Mouse (Mus musculus) lung, postnatal 0 days (tissue): Measurements from ENCODE around the gene Rab23. TPM values are rescaled to one million over a fixed set of nuclear protein-coding genes. Genes with fewer than 3 reads are reported as not detected.

Experiments
- ATAC-seq: fragments of 200-750 bp; cut with Nextera tagmentation; 2 replicates; pipeline ENCODE4 v1.8.0; 2017; ENCODE audit warnings: moderate library complexity
- DNase-seq: peaks from one replicate; pipeline ENCODE4 v3.0.0-alpha.2; 2016; ENCODE audit warnings: low spot score
- H3K27ac ChIP-seq: fragments of 300-500 bp; sonication (generic); 2 replicates; pipeline ENCODE4 v1.5.1; 2014; ENCODE audit warnings: antibody characterized with exemption, mild to moderate bottlenecking, low read length, mixed read lengths
- H3K27me3 ChIP-seq: fragments of 300-500 bp; sonication (generic); replicated peaks from 2 replicates; pipeline ENCODE4 v1.6.1; 2014; ENCODE audit warnings: low read length, mixed read lengths; ENCODE audit not compliant: insufficient read depth
- H3K36me3 ChIP-seq: fragments of 300-500 bp; sonication (generic); 2 replicates; pipeline ENCODE4 v1.6.1; 2014; ENCODE audit warnings: low read length, mixed read lengths; ENCODE audit not compliant: insufficient read depth
- H3K4me1 ChIP-seq: fragments of 300-500 bp; sonication (generic); 2 replicates; pipeline ENCODE4 v1.6.1; 2014; ENCODE audit warnings: antibody characterized with exemption, low read depth, low read length, mixed read lengths; ENCODE audit not compliant: insufficient read depth
- H3K4me2 ChIP-seq: fragments of 300-500 bp; sonication (generic); replicated peaks from 2 replicates; pipeline ENCODE4 v1.6.1; 2014; ENCODE audit warnings: low read depth, mild to moderate bottlenecking, low read length, moderate library complexity, mixed read lengths
- H3K4me3 ChIP-seq: fragments of 300-500 bp; sonication (generic); 2 replicates; pipeline ENCODE4 v1.5.1; 2014; ENCODE audit warnings: low read depth, low read length
- H3K9ac ChIP-seq: fragments of 300-500 bp; sonication (generic); replicated peaks from 2 replicates; pipeline ENCODE4 v1.6.1; 2014; ENCODE audit warnings: low read depth, mild to moderate bottlenecking
- H3K9me3 ChIP-seq: fragments of 300-500 bp; sonication (generic); 2 replicates; pipeline ENCODE4 v1.6.1; 2016; ENCODE audit warnings: low read length, mixed read lengths
- CTCF ChIP-seq: IDR thresholded peaks from 2 replicates; pipeline ENCODE4 v1.5.1; 2016; ENCODE audit warnings: antibody characterized with exemption, mild to moderate bottlenecking
- EP300 ChIP-seq: IDR thresholded peaks from 2 replicates; pipeline ENCODE4 v1.6.1; 2016; ENCODE audit warnings: antibody characterized with exemption, mild to moderate bottlenecking, control low read depth
- WGBS: fragments of 180-500 bp; shearing (Covaris S2); extraction: QIAGEN DNeasy Blood & Tissue Kit; methylation state at CpG from one replicate; pipeline ENCODE4 v1.1.7; 2014; 5-methylcytosine and 5-hydroxymethylcytosine counted together
- polyA plus RNA-seq: library from polyadenylated mRNA; unstranded; fragments of >200 nt; fragmentation: Nextera tagmentation; extraction: Ambion mirVana; gene quantifications from 2 replicates; pipeline ENCODE4 v1.2.1, GENCODE M21; 2015

The Rab23 gene
- polyA plus RNA-seq, 1 experiment from 2014 or later: 13.1 TPM

DNA sequence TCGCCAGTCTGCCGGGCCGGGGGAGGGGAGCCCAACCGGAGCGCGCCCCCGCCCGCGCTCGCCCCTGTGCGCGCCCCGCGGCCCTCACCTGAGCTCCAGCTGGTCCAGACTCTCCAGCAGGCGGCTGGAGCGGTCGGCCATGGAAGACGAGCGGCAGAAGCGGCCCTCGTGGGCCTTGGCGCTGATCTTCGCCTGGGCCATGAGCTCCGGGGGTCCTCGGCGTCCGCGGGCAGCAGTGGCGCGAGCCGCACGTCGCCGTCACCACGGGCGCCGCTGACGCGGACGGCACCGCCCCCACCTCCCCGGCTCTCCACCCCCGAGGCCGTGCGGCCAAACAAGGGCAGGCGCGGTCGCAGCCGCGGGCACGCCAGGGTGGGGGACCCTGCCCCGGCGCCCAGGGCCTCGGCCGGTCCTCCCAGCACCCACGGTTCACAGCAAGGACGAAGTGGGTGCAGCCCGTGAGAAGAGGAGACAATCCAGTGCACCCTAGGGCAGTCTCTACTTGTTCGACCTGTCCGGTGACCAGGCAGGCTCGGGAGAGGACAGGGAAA lies 37.9 kb downstream of the Rab23 start, which contains the start of gene Bag2:
TSS of gene Bag2 (minus strand) at position 305 of the 551 bp plus-strand sequence.
- peak within 1 kb of the TSS; percentile 71 for H3K4me3 ChIP-seq
- no peaks in the 10 kb centered on the region for H3K9me3 ChIP-seq
- H3K9ac ChIP-seq: peak within 1 kb of the TSS; percentile 68
- TF ChIP-seq EP300 (no peak), CTCF (no peak; the same call in 1 of the 2 replicates)
- no peaks in the 10 kb centered on the region; the same call in 1 of the 2 replicates for H3K36me3 ChIP-seq
- H3K4me1 ChIP-seq: peaks cover 8% of the 10 kb centered on the region; the same call in 1 of the 2 replicates
- H3K27ac ChIP-seq: peak within 1 kb of the TSS; percentile 49
- H3K4me2 ChIP-seq: peak within 1 kb of the TSS; percentile 98
- DNase-seq (peak; percentile 63), ATAC-seq (peak; percentile 90)
- H3K27me3 ChIP-seq: no peaks in the 10 kb centered on the region
- WGBS: under 1% methylated on average over 47 of the region's 61 CpGs

DNA sequence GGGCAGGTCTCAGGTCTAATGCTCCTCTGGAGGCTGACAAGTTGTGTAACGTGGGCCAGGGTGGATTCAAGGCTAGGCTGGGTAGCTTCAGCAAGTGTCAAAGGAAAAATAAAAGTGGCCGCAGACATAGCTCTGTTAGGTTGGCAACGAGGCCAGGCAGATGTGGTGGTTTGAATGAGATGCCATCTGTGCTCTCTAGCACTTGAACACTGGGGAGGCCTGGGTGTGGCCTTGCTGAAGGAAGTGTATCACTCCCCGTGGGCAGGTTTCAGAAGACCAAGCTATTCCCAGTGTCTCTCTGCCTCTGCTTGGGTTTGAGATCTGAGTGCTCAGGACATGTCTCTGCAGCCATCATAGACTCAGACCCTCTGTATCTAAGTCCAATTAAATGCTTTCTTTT lies 38.8 kb downstream of the Rab23 start:
- Histone ChIP-seq H3K4me1 (peaks cover 8% of the 10 kb centered on the region; the same call in 1 of the 2 replicates), H3K36me3 (no peaks in the 10 kb centered on the region; the same call in 1 of the 2 replicates), H3K9ac (no peak overlapping the region), H3K27me3 (no peaks in the 10 kb centered on the region), H3K27ac (no peak overlapping the region), H3K4me3 (no peak overlapping the region), H3K9me3 (no peaks in the 10 kb centered on the region), H3K4me2 (no peak overlapping the region)
- DNase-seq: peak; percentile 12
- no peak for ATAC-seq
- 48% methylated on average over 4 of the region's 4 CpGs for WGBS
- TF ChIP-seq EP300: no peak
- TF ChIP-seq CTCF: no peak

DNA sequence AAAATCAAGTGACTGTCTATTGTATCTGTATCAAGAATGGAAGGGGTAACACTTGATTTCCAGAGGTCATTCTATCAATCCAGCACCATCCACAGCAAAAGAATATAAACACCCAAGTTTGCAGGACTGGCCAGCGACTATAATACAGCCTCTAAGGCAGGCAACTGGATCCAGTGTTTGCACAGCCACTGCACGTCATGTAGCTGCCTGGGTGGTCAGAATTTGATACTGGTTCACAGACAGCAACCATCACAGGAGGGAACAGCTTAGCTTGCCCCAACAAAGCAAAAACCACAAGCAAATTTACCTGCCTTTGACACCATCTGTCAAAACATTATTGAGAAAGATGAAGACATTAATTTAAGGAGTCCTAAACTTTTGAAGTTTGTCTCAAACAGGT lies 44.1 kb downstream of the Rab23 start:
- Histone ChIP-seq H3K9ac (no peak overlapping the region), H3K9me3 (no peaks in the 10 kb centered on the region), H3K4me2 (no peak overlapping the region), H3K4me3 (no peak overlapping the region), H3K27ac (no peak overlapping the region), H3K27me3 (no peaks in the 10 kb centered on the region), H3K4me1 (no peaks in the 10 kb centered on the region), H3K36me3 (no peaks in the 10 kb centered on the region; the same call in 1 of the 2 replicates)
- no peak for TF ChIP-seq EP300
- no peak for TF ChIP-seq CTCF
- 63% methylated on average over 2 of the region's 2 CpGs for WGBS
- DNase-seq: no peak
- no peak for ATAC-seq

DNA sequence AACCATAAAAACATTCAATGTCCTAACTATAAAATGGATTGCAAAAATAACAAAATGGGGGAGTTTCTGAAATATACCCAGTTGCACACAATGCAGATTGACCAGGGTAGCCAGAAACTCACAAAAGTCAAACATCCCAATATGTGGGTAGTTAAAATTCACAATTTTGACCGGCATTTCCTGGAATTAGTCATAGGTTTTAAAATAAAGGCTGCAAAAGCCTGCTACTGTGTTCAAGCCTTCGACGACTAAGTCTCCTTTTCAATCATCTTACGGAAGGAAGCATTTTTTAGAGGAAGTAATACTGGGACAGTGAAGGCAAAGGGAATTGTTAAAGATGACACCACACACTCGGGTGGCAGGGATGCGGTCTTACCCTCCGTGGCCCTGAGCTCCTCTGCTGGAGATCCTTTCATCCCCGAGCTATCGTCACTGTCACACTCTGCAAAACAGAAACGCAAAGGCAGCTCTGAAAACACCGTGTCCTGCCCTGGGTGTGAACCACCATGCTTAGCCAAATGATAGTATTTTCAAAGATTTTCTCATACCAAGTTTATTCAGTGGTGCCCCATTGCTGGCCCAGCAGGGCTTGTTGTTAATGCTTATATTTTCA lies 45.9 kb downstream of the Rab23 start:
- H3K4me2 ChIP-seq: no peak overlapping the region
- H3K27me3 ChIP-seq: no peaks in the 10 kb centered on the region
- WGBS: 87% methylated on average over 11 of the region's 11 CpGs
- H3K27ac ChIP-seq: no peak overlapping the region
- H3K4me3 ChIP-seq: no peak overlapping the region
- no peak for DNase-seq
- no peaks in the 10 kb centered on the region for H3K9me3 ChIP-seq
- no peaks in the 10 kb centered on the region for H3K4me1 ChIP-seq
- no peak for ATAC-seq
- no peak overlapping the region for H3K9ac ChIP-seq
- TF ChIP-seq CTCF (no peak), EP300 (no peak)
- H3K36me3 ChIP-seq: peaks cover 4% of the 10 kb centered on the region; the same call in 1 of the 2 replicates

DNA sequence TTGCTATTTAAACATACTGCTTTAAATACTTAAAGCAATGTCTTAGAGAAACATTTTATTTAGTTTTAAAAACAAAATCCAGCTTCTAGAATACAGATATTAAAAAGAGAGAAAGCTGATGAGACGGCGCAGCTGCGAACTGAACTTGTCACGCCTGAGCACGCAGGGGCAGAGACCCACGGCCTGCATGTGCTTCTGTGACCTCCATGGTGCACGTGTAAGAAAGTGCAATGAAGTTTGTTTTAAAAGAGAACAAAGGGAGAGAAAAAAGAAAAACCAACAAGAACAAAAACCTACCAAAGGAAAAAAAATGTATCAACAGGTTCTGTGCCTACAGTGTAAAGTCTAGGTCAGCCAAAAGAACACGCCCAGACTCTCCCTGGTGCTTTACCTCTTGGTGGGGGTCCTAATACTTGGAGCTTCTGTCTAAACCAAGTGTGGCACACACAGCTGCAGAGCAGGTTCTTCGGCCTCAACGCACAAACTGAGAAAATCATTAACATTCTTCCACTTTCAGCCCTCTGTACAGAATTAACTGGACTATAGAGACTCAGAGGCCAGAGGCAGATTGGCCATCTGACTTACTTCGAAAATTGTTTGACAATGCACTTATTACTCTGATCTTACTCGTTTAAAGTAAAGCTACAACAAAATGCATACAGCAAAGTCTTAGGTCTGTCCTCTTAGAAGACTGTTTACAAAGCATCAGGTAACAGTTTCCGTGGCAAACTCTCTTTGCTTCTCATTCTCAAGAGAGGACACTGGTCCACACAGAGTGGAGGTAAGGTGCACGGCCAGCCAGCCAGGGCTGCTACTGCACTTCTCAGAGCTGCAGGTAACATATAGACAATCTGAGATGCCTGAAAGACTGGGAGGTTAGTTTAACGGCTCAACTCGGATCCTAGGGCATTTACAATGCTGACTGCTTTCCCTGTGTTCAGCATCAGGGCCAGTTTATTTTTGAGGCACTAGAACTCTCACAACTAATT lies 47.1 kb downstream of the Rab23 start:
- 62% methylated on average over 16 of the region's 16 CpGs for WGBS
- Histone ChIP-seq H3K4me3 (no peak overlapping the region), H3K36me3 (peaks cover 4% of the 10 kb centered on the region; the same call in 1 of the 2 replicates), H3K9ac (no peak overlapping the region), H3K27me3 (no peaks in the 10 kb centered on the region), H3K4me2 (no peak overlapping the region), H3K27ac (no peak overlapping the region), H3K4me1 (no peaks in the 10 kb centered on the region), H3K9me3 (no peaks in the 10 kb centered on the region)
- no peak for TF ChIP-seq CTCF
- TF ChIP-seq EP300: no peak
- DNase-seq: no peak
- no peak for ATAC-seq
